Mouse (Mus musculus) limb, embryonic 14.5 days (tissue): ENCODE data around the gene Ildr2. TPM values are rescaled to one million over a fixed set of nuclear protein-coding genes. Genes with fewer than 3 reads are reported as not detected.

Source experiments
- ATAC-seq: fragments of 200-750 bp; cut with Nextera tagmentation; 2 replicates; pipeline ENCODE4 v1.8.0; 2017; ENCODE audit warnings: low read depth, moderate number of reproducible peaks, moderate TSS enrichment; ENCODE audit not compliant: low FRiP score
- DNase-seq: peaks from one replicate; pipeline ENCODE4 v3.0.0-alpha.2; 2015; ENCODE audit warnings: low spot score
- H3K27ac ChIP-seq: fragments of 300-500 bp; sonication (generic); replicated peaks from 2 replicates; pipeline ENCODE4 v1.5.1; 2014; ENCODE audit warnings: low read depth, mild to moderate bottlenecking, low read length, moderate library complexity, mixed read lengths
- H3K27me3 ChIP-seq: fragments of 300-500 bp; sonication (generic); 2 replicates; pipeline ENCODE4 v1.6.1; 2014; ENCODE audit warnings: low read length, mixed read lengths; ENCODE audit not compliant: control insufficient read depth, insufficient read depth
- H3K36me3 ChIP-seq: fragments of 300-500 bp; sonication (generic); 2 replicates; pipeline ENCODE4 v1.6.1; 2014; ENCODE audit warnings: mild to moderate bottlenecking, low read length, moderate library complexity, mixed read lengths; ENCODE audit not compliant: control insufficient read depth, insufficient read depth
- H3K4me1 ChIP-seq: fragments of 300-500 bp; sonication (generic); 2 replicates; pipeline ENCODE4 v1.6.1; 2014; ENCODE audit warnings: antibody characterized with exemption, low read length, mixed read lengths; ENCODE audit not compliant: control insufficient read depth, insufficient read depth
- H3K4me2 ChIP-seq: fragments of 300-500 bp; sonication (generic); replicated peaks from 2 replicates; pipeline ENCODE4 v1.6.1; 2014; ENCODE audit warnings: low read depth, mild to moderate bottlenecking, low read length, moderate library complexity; ENCODE audit not compliant: severe bottlenecking
- H3K4me3 ChIP-seq: fragments of 300-500 bp; sonication (generic); replicated peaks from 2 replicates; pipeline ENCODE4 v1.5.1; 2014; ENCODE audit warnings: low read length
- H3K9ac ChIP-seq: fragments of 300-500 bp; sonication (generic); 2 replicates; pipeline ENCODE4 v1.6.1; 2014; ENCODE audit warnings: mild to moderate bottlenecking, low read depth, low read length, moderate library complexity; ENCODE audit not compliant: severe bottlenecking
- H3K9me3 ChIP-seq: fragments of 300-500 bp; sonication (generic); 2 replicates; pipeline ENCODE4 v1.6.1; 2016; ENCODE audit warnings: low read length; ENCODE audit not compliant: control insufficient read depth
- POLR2A ChIP-seq: fragments of 200-500 bp; IDR thresholded peaks from 2 replicates; pipeline ENCODE4 v1.8.0; 2012; ENCODE audit warnings: inconsistent platforms, mild to moderate bottlenecking, moderate library complexity, borderline replicate concordance; ENCODE audit not compliant: insufficient read depth, insufficient read length; ENCODE audit errors: extremely low read depth
- WGBS: fragments of 180-500 bp; shearing (Covaris S2); extraction: QIAGEN DNeasy Blood & Tissue Kit; methylation state at CpG from one replicate; pipeline ENCODE4 v1.1.7; 2014; 5-methylcytosine and 5-hydroxymethylcytosine counted together
- polyA plus RNA-seq, 2 experiments: library from polyadenylated mRNA; depleted of rRNA in 1 of 2; stranded (reverse) in 1 of 2; unstranded in 1 of 2; fragments of >200 nt; fragmentation: Nextera tagmentation in 1 of 2; extraction: Ambion mirVana in 1 of 2; gene quantifications; 2 replicates each; pipeline versions ENCODE4 v1.2.1 to v1.2.3; 2012 to 2014

The Ildr2 gene
- polyA plus RNA-seq, 2 experiments, result 0.31 to 0.33 TPM

DNA sequence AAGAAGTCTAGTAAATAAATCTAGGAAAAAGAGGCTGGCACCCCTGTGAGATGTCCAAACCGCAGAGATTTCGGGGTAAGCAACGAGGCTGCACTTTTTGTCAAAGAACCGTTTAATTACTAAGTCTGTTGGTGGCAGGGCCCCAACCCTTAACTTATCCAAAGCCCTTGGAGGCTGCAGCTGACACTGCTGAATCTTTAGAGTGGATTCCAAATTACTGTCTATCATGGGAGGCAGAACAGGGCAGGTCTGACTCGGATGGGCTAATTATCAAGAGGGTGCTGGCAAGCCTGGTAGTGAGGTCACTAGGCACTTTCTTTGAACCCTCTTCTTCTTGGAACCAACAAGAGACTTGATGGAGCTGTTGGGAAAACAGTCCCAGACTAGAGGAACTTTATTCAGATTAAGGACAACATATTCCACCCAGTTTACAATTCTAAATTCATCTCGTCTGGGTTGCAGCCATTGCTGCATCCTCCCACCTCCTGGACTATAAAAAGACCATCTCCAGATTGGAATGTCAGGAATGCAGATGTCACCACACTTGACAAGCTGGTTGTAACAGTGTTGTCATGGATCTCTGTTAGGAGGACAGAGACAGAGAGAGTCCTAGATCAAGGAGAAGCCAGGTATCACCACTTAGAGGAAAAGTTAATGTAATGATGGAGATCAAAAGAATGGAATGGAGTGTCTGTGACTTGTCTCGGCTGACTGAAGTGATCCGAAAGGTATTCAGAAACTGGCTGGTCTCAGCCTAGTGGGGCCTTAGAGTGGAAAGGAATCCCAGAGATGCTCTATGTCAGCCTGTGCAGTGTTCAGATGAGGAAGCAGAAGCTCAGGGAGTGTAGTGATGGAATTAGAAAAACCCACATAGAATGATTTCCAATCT, 50.7 kb downstream of the Ildr2 start:
- ATAC-seq (no peak), DNase-seq (no peak)
- Histone ChIP-seq H3K4me1 (0 out of 2 replicates have a peak, but pooled peaks cover 5% of the 10 kb centered on the region), H3K9ac (no peak overlapping the region), H3K9me3 (no peaks in the 10 kb centered on the region), H3K27ac (no peak overlapping the region), H3K4me3 (no peak overlapping the region), H3K36me3 (no peaks in the 10 kb centered on the region), H3K27me3 (peaks cover 15% of the 10 kb centered on the region; the same call in 1 of the 2 replicates), H3K4me2 (no peak overlapping the region)
- whole genome bisulfite sequencing, result 70% methylated on average over 8 of the region's 8 CpGs
- no peak for TF ChIP-seq POLR2A

DNA sequence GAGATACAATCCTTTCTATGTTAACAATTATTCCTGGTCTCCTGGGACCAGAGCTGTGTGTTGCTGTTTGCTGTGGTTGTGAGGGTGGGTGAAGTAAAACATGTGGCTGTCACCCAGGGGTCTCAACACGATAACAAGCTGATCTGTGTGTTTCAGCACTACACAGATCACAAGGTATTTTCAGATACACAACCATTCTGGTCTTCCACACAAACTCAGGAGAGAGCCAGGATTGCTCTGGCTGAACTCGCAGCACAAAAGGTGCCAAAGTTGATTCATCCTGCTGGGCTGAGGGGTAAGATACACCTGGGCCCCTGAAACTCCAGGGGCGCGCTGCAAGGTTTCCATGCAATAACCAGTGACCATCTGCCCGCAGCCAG, 54.5 kb downstream of the Ildr2 start:
- H3K4me1 ChIP-seq, result 0 out of 2 replicates have a peak, but pooled peaks cover 6% of the 10 kb centered on the region
- peaks cover 18% of the 10 kb centered on the region; the same call in 1 of the 2 replicates for H3K27me3 ChIP-seq
- H3K4me3 ChIP-seq, result peak overlapping the region; percentile 56
- peak overlapping the region; percentile 98 for H3K4me2 ChIP-seq
- ATAC-seq, result no peak
- DNase-seq, result no peak
- H3K9ac ChIP-seq, result peak overlapping the region; percentile 50
- 14% methylated on average over 5 of the region's 5 CpGs for whole genome bisulfite sequencing
- H3K27ac ChIP-seq, result no peak overlapping the region
- no peaks in the 10 kb centered on the region for H3K9me3 ChIP-seq
- no peaks in the 10 kb centered on the region for H3K36me3 ChIP-seq
- no peak for TF ChIP-seq POLR2A

DNA sequence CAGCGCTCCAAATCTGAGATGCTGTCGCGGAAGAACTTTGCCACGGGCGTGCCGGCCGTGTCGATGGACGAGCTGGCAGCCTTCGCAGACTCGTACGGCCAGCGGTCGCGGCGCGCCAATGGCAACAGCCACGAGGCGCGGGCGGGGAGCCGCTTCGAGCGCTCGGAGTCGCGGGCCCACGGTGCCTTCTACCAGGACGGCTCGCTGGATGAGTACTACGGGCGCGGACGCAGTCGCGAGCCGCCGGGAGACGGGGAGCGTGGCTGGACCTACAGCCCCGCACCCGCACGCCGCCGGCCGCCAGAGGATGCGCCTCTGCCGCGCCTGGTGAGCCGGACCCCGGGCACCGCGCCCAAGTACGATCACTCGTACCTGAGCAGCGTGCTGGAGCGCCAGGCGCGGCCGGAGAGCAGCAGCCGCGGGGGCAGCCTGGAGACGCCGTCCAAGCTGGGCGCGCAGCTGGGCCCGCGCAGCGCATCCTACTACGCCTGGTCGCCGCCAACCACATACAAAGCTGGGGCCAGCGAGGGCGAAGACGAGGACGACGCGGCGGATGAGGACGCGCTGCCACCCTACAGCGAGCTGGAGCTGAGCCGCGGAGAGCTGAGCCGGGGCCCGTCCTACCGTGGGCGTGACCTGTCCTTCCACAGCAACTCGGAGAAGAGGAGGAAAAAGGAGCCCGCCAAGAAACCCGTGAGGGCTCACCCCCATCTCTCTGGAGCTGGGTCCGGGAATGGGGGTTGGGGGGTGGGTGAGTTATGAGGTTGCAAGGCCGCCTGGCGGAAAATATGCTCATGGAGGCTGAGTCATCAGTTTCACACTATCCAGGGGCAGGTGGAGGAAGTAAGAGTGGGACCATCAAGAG, 55.1 kb downstream of the Ildr2 start:
- Histone ChIP-seq H3K27ac (no peak overlapping the region), H3K4me2 (peak overlapping the region; percentile 98), H3K9ac (peak overlapping the region; percentile 50), H3K4me1 (0 out of 2 replicates have a peak, but pooled peaks cover 6% of the 10 kb centered on the region), H3K36me3 (no peaks in the 10 kb centered on the region), H3K9me3 (no peaks in the 10 kb centered on the region), H3K27me3 (peaks cover 18% of the 10 kb centered on the region; the same call in 1 of the 2 replicates), H3K4me3 (peak overlapping the region; percentile 56)
- TF ChIP-seq POLR2A, result no peak
- ATAC-seq (peak; percentile 57), DNase-seq (peak; percentile 26)
- WGBS, result 1% methylated on average over 54 of the region's 94 CpGs

DNA sequence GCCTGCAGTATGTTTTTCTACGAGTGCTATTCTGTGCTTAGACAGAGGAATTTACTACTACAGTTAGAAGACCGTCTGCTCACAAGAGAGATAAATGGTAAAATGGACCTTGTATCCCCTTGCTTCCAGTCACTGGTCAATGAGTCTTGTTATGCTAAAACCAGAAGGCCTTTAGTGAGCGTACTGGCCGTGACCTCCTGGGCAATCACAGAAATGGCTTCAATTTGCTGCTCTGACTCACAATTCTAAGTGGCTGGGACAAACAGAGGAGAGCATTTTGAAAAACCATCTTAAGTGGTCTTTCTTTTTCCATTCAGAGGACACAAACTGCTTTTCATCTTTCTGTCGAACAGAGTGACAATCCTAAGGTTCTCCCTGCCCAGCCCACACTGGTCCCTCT, 57.2 kb downstream of the Ildr2 start:
- peaks cover 18% of the 10 kb centered on the region; the same call in 1 of the 2 replicates for H3K27me3 ChIP-seq
- H3K27ac ChIP-seq, result no peak overlapping the region
- H3K4me2 ChIP-seq, result no peak overlapping the region
- no peak for ATAC-seq
- no peaks in the 10 kb centered on the region for H3K9me3 ChIP-seq
- H3K9ac ChIP-seq, result no peak overlapping the region
- H3K4me3 ChIP-seq, result no peak overlapping the region
- DNase-seq, result no peak
- WGBS, result 77% methylated on average over 5 of the region's 5 CpGs
- no peak for TF ChIP-seq POLR2A
- no peaks in the 10 kb centered on the region for H3K36me3 ChIP-seq
- H3K4me1 ChIP-seq, result 0 out of 2 replicates have a peak, but pooled peaks cover 6% of the 10 kb centered on the region

DNA sequence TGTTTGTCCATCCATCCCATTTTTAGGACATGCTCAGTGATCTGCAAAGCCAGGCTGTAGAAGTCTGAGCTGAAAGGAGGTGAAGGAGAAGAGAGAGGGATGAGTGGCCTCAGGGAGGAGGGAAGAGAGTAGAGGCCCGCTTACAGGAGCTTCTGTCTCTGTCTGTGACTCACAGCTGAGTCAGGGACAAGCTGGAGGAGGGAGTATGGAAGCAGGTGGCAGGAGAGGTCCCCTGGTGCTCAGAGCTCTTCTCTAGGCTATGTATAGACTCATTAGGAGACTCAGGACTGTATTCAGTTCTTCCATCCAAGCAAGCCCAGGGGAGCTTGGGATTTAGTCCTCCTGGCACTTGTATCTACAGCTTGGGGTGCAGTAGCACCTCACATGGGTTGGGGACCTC, 59.7 kb downstream of the Ildr2 start:
- no peak overlapping the region for H3K4me2 ChIP-seq
- DNase-seq (no peak), ATAC-seq (no peak)
- H3K4me3 ChIP-seq, result no peak overlapping the region
- 75% methylated on average over 1 of the region's 1 CpGs for WGBS
- H3K27me3 ChIP-seq, result peaks cover 10% of the 10 kb centered on the region; the same call in 1 of the 2 replicates
- H3K9me3 ChIP-seq, result no peaks in the 10 kb centered on the region
- 0 out of 2 replicates have a peak, but pooled peaks cover 4% of the 10 kb centered on the region for H3K4me1 ChIP-seq
- no peak for TF ChIP-seq POLR2A
- H3K36me3 ChIP-seq, result no peaks in the 10 kb centered on the region
- no peak overlapping the region for H3K27ac ChIP-seq
- H3K9ac ChIP-seq, result no peak overlapping the region
